Comparison of ENCODE assay signal across 26 mouse cellular contexts in the genomic region with DNA sequence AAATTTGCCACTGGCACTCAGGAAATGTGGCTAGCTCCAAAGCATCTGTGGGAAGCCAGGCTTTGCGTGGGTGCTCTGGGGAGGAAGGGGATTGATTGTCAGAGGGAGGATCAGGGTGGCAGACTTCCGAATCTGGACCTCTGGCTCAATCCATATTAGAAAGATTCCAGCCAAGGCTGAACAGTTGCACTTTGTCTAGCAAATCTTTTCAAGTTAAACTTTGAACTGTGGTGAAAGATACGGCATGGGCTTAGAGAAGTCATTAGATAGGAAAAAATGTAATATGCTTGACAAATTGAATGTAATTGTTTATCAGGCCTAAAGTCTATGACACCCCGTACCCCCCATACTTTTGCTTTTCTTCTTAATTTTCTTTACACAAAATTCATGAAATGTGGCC.
DNase-seq lines count a peak whose midpoint lies in the region; ATAC-seq lines count a peak whose summit lies in the region.
"Had no signal": no experiment of that assay in that cellular context is flagged by ENCODE, and none has a peak within 500 bp of the region (broad histone marks: within the 10 kb centered on the region; RNA-seq: fewer than 3 reads in every experiment).

No protein-coding gene starts in this region.

- 69% methylated on average over 4 of the region's 4 CpGs for WGBS in intestine, embryonic 15.5 days
- 69% methylated on average over 4 of the region's 4 CpGs for WGBS in midbrain, embryonic 13.5 days

- peak; percentile 73 for ATAC-seq in intestine, embryonic 15.5 days
- no peak for ATAC-seq in midbrain, embryonic 13.5 days
- ATAC-seq: activated CD4-positive, CD25-positive, alpha-beta regulatory T cell, adult 4 months; forebrain, embryonic 15.5 days had no signal

- H3K4me3 ChIP-seq in intestine, embryonic 15.5 days (replicated peaks) = no peak overlapping the region
- no peak overlapping the region for H3K4me3 ChIP-seq in midbrain, embryonic 13.5 days (replicated peaks)
- H3K4me3 ChIP-seq: embryonic facial prominence, embryonic 10.5 days; embryonic facial prominence, embryonic 13.5 days; erythroblast, embryonic 14.5 days; forebrain, embryonic 12.5 days; forebrain, embryonic 15.5 days; heart, embryonic 12.5 days; heart, embryonic 15.5 days; hindbrain, embryonic 10.5 days; hindbrain, embryonic 13.5 days had no signal

- H3K9me3 ChIP-seq in intestine, embryonic 15.5 days = no peaks in the 10 kb centered on the region
- H3K9me3 ChIP-seq in midbrain, embryonic 13.5 days = no peaks in the 10 kb centered on the region
- H3K9me3 ChIP-seq: embryonic facial prominence, embryonic 10.5 days; embryonic facial prominence, embryonic 13.5 days; forebrain, embryonic 12.5 days; forebrain, embryonic 15.5 days; heart, embryonic 12.5 days; heart, embryonic 15.5 days; hindbrain, embryonic 10.5 days; hindbrain, embryonic 13.5 days had no signal

- no peak overlapping the region for H3K4me2 ChIP-seq in intestine, embryonic 15.5 days (replicated peaks)
- H3K4me2 ChIP-seq in midbrain, embryonic 13.5 days (replicated peaks) = no peak overlapping the region
- H3K4me2 ChIP-seq: embryonic facial prominence, embryonic 13.5 days; forebrain, embryonic 12.5 days; forebrain, embryonic 15.5 days; heart, embryonic 12.5 days; heart, embryonic 15.5 days; hindbrain, embryonic 13.5 days had no signal

- H3K9ac ChIP-seq in intestine, embryonic 15.5 days = no peak overlapping the region
- H3K9ac ChIP-seq in midbrain, embryonic 13.5 days (replicated peaks) = no peak overlapping the region
- H3K9ac ChIP-seq: embryonic facial prominence, embryonic 13.5 days; forebrain, embryonic 12.5 days; forebrain, embryonic 15.5 days; heart, embryonic 12.5 days; heart, embryonic 15.5 days; hindbrain, embryonic 13.5 days had no signal

- no peak overlapping the region for H3K27ac ChIP-seq in intestine, embryonic 15.5 days
- no peak overlapping the region for H3K27ac ChIP-seq in midbrain, embryonic 13.5 days
- H3K27ac ChIP-seq: embryonic facial prominence, embryonic 10.5 days; embryonic facial prominence, embryonic 13.5 days; forebrain, embryonic 12.5 days; forebrain, embryonic 15.5 days; heart, embryonic 15.5 days; hindbrain, embryonic 10.5 days; hindbrain, embryonic 13.5 days had no signal

- H3K27me3 ChIP-seq in intestine, embryonic 15.5 days (replicated peaks) = no peaks in the 10 kb centered on the region
- no peaks in the 10 kb centered on the region for H3K27me3 ChIP-seq in midbrain, embryonic 13.5 days
- H3K27me3 ChIP-seq: forebrain, embryonic 12.5 days; forebrain, embryonic 15.5 days; heart, embryonic 15.5 days; hindbrain, embryonic 13.5 days had no signal

- no peaks in the 10 kb centered on the region for H3K4me1 ChIP-seq in intestine, embryonic 15.5 days (replicated peaks)
- peaks cover 7% of the 10 kb centered on the region for H3K4me1 ChIP-seq in midbrain, embryonic 13.5 days (replicated peaks)
- H3K4me1 ChIP-seq: heart, embryonic 15.5 days had no signal

- no peaks in the 10 kb centered on the region for H3K36me3 ChIP-seq in intestine, embryonic 15.5 days
- no peaks in the 10 kb centered on the region for H3K36me3 ChIP-seq in midbrain, embryonic 13.5 days
- H3K36me3 ChIP-seq: embryonic facial prominence, embryonic 10.5 days; embryonic facial prominence, embryonic 13.5 days; forebrain, embryonic 12.5 days; forebrain, embryonic 15.5 days; heart, embryonic 12.5 days; heart, embryonic 15.5 days; hindbrain, embryonic 10.5 days; hindbrain, embryonic 13.5 days had no signal

- peak; percentile 14 for DNase-seq in kidney, adult 11 months
- no peak for DNase-seq in kidney, postnatal 4 days
- peak; percentile 17 to 21 for DNase-seq in kidney, postnatal 36 days
- no peak for DNase-seq in kidney, adult 18-20 months
- DNase-seq: adrenal gland, adult 8-10 months; adrenal gland, postnatal 25 days; cerebellum, adult 11-12 months; cerebellum, adult 8-10 months; cerebellum, postnatal 36 days; embryo, embryonic 11 days; gastrocnemius, postnatal 25 days; heart, adult 18-20 months; heart, postnatal 10 days; heart, postnatal 36 days had no signal

Comparison
In these comparisons a context has a peak if more than half of its experiments do, and no peak if none do; other contexts are left out.
1. DNase-seq: peak in kidney, adult 11 months (single experiment) and kidney, postnatal 36 days (2 of 2); none in kidney, postnatal 4 days (0 of 2) and kidney, adult 18-20 months (single experiment).